Mouse (Mus musculus): ENCODE measurements around the gene Prkaa2. TPM values are rescaled to one million over a fixed set of nuclear protein-coding genes. Genes with fewer than 3 reads are reported as not detected.

Prkaa2 gene
- polyA plus RNA-seq, 1 experiment from 2014 or later = 63.0 TPM

DNA sequence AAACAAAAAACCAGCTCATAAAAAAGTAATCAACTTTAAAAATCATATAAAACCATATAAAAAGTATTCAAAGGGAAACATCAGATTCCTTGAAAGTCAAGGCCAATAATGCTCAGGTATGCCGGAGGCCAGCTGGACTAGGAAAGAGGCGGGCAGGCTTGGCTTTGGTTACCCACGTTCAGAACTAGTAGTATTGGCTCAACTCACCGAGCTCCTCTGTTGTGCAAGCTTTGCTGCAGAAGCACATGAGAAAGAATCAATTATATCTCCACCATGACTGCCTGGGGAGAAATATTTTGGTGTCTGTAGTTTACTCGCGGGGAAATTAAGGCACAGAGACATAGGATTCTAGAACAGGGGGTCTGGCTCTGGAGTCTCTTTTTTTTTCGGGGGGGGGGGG, 46.6 kb upstream of the Prkaa2 start:
- no peak for ATAC-seq (ENCODE audit: insufficient number of reproducible peaks, insufficient read depth, low FRiP score, low read depth)
- Histone ChIP-seq H3K9me3 (ENCODE audit: control insufficient read depth, low read length) (no peaks in the 10 kb centered on the region), H3K36me3 (ENCODE audit: control insufficient read depth, insufficient read depth, low read length) (peaks cover 2% of the 10 kb centered on the region; the same call in 1 of the 2 replicates), H3K27ac (replicated peaks in 1 of 2; ENCODE audit: control insufficient read depth in 1 of 2, insufficient read depth in 1 of 2, low read depth in 2 of 2, low read length in 2 of 2) (no peak overlapping the region), H3K4me1 (ENCODE audit: control insufficient read depth in 2 of 2, insufficient read depth in 2 of 2, low read length in 2 of 2) (peaks cover 2 to 11% of the 10 kb centered on the region in 2 experiments; a peak in 2 of 4 replicates), H3K4me3 (ENCODE audit: control insufficient read depth in 1 of 2, insufficient read depth in 1 of 2, low read depth in 1 of 2, low read length in 2 of 2) (no peak overlapping the region), H3K27me3 (ENCODE audit: control insufficient read depth, insufficient read depth, low read length) (no peaks in the 10 kb centered on the region; the same call in 1 of the 2 replicates), H3K4me2 (ENCODE audit: low read length) (no peak overlapping the region), H3K9ac (ENCODE audit: low read length) (no peak overlapping the region)
- 75% methylated on average over 7 of the region's 7 CpGs for WGBS

DNA sequence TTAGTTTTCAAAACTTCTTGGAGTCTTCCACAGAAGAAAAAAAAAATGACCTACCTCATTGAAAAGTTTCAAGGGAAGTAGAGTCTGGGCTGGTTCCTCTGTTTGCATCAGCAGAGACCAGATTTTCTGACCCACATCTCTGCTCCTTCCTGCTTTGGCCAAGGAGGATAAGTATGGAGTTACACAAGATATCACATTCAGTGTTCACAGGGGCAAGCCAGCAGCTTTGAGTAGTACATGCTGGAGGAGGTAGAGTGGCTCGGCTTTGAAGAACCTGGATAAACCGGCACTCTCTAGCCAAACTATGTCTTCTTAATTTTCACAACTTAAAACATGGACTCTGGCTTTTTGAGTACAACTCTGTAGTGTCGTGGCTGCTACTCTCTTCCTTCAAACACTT, 43.5 kb upstream of the Prkaa2 start:
- Histone ChIP-seq H3K9ac (ENCODE audit: low read length) (no peak overlapping the region), H3K27me3 (ENCODE audit: control insufficient read depth, insufficient read depth, low read length) (no peaks in the 10 kb centered on the region; the same call in 1 of the 2 replicates), H3K4me1 (ENCODE audit: control insufficient read depth in 2 of 2, insufficient read depth in 2 of 2, low read length in 2 of 2) (no peaks in the 10 kb centered on the region), H3K36me3 (ENCODE audit: control insufficient read depth, insufficient read depth, low read length) (no peaks in the 10 kb centered on the region), H3K4me2 (ENCODE audit: low read length) (no peak overlapping the region), H3K4me3 (ENCODE audit: control insufficient read depth in 1 of 2, insufficient read depth in 1 of 2, low read depth in 1 of 2, low read length in 2 of 2) (no peak overlapping the region), H3K9me3 (ENCODE audit: control insufficient read depth, low read length) (no peaks in the 10 kb centered on the region), H3K27ac (replicated peaks in 1 of 2; ENCODE audit: control insufficient read depth in 1 of 2, insufficient read depth in 1 of 2, low read depth in 2 of 2, low read length in 2 of 2) (no peak overlapping the region)
- ATAC-seq (ENCODE audit: insufficient number of reproducible peaks, insufficient read depth, low FRiP score, low read depth) = no peak
- WGBS = 68% methylated on average over 3 of the region's 3 CpGs

DNA sequence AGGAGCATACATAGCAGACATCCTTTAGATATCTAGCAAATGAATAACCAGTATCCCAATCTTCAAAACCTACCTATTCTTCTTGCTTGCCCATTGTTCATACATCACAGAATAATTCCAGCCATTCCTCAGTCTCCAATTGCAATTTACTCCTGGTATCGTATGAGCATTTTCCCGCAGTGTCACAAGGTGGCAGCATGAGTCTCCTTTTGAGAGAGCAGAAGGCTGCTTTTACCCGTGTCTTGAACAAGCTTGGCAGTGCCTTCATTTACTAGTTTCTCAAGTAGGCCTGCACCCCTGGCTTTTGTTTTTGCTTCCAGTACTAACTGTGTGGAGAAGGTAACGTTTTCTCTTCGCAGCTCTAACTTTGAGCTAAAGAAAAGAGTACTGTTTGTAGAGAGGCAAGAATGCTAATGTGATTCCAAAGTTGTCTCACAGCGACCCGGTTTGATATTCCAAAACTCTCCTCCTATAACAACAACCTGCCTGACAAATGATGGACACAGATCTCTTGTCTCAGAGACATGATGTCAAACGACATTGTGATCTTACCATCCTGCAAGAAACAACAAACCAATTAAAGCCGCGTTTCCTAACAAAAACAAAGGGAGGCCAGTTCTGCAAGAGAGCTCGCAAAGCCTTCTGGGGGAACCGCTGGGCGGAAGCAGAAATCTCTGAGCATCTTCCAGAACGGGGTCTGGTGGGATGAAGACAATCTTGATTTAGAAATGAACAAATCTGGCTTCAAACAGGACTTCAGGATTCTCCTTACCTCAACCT, 42.4 kb upstream of the Prkaa2 start:
- Histone ChIP-seq H3K4me2 (ENCODE audit: low read length) (no peak overlapping the region), H3K9ac (ENCODE audit: low read length) (no peak overlapping the region), H3K27ac (replicated peaks in 1 of 2; ENCODE audit: control insufficient read depth in 1 of 2, insufficient read depth in 1 of 2, low read depth in 2 of 2, low read length in 2 of 2) (no peak overlapping the region), H3K4me1 (ENCODE audit: control insufficient read depth in 2 of 2, insufficient read depth in 2 of 2, low read length in 2 of 2) (no peaks in the 10 kb centered on the region), H3K27me3 (ENCODE audit: control insufficient read depth, insufficient read depth, low read length) (no peaks in the 10 kb centered on the region; the same call in 1 of the 2 replicates), H3K4me3 (ENCODE audit: control insufficient read depth in 1 of 2, insufficient read depth in 1 of 2, low read depth in 1 of 2, low read length in 2 of 2) (no peak overlapping the region), H3K9me3 (ENCODE audit: control insufficient read depth, low read length) (no peaks in the 10 kb centered on the region), H3K36me3 (ENCODE audit: control insufficient read depth, insufficient read depth, low read length) (no peaks in the 10 kb centered on the region)
- ATAC-seq (ENCODE audit: insufficient number of reproducible peaks, insufficient read depth, low FRiP score, low read depth) = no peak
- 42% methylated on average over 14 of the region's 14 CpGs for WGBS

DNA sequence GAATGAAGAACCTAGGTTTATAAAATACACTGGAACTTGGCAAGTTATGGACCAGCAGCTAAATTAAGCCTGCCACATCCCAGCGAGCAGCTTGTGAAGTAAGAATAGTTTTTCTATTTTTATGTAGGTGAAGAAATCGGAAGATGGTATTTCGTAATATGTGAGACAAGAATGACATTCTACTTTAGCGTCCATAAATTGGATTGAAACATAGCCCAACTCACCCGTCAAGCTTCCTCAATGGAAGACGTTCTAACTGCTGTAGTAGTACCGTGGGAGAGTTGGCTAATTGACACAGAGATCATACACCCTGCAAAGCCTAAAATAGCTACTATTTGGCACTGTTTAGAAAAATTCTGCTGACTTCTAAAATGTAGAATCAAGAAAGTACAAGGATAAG, 39.8 kb upstream of the Prkaa2 start:
- no peak overlapping the region for H3K9ac ChIP-seq (ENCODE audit: low read length)
- WGBS = 83% methylated on average over 7 of the region's 7 CpGs
- no peak for ATAC-seq (ENCODE audit: insufficient number of reproducible peaks, insufficient read depth, low FRiP score, low read depth)

DNA sequence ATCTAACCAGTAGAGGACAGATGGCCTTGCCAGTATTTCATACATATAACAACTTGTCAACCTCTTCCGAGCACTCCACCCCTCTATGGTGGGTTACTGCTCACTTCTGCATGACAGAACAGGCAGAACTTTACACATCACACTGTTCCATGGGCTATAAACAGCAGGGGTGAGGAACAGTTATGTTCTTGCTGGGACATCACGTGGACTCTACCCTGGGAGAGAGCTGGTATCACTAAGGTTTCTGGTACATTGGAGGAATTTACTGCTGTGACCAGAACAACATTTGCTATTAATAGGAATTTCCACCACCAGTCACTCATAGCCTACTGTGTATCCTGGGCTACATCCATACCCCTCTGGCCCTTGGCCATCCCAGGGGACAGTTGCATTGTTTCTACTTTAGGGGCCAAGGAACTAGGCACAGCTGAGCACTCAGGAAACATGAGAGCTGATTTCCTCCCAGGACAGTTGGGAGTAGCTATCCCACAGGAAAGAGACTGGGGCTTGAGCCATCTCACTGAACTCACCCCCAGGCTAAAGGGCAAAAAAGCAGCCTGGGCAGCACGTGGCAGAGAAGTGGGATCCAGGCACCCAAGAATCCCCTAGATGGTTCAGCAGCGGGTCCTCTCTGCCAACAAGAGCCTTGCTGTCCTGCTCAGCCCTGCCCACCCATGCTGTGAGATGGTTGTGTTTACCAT, 23.8 kb upstream of the Prkaa2 start:
- Histone ChIP-seq H3K27me3 (ENCODE audit: control insufficient read depth, insufficient read depth, low read length) (no peaks in the 10 kb centered on the region), H3K9me3 (ENCODE audit: control insufficient read depth, low read length) (no peaks in the 10 kb centered on the region), H3K4me2 (ENCODE audit: low read length) (no peak overlapping the region), H3K9ac (ENCODE audit: low read length) (no peak overlapping the region), H3K27ac (replicated peaks in 1 of 2; ENCODE audit: control insufficient read depth in 1 of 2, insufficient read depth in 1 of 2, low read depth in 2 of 2, low read length in 2 of 2) (0 out of 4 replicates have a peak overlapping the region, but pooled peaks of 1 of the 2 experiments have one; percentile 7), H3K4me1 (ENCODE audit: control insufficient read depth in 2 of 2, insufficient read depth in 2 of 2, low read length in 2 of 2) (peaks cover 0 to 7% of the 10 kb centered on the region in 2 experiments; a peak in 2 of 4 replicates), H3K4me3 (ENCODE audit: control insufficient read depth in 1 of 2, insufficient read depth in 1 of 2, low read depth in 1 of 2, low read length in 2 of 2) (no peak overlapping the region), H3K36me3 (ENCODE audit: control insufficient read depth, insufficient read depth, low read length) (no peaks in the 10 kb centered on the region)
- WGBS = 65% methylated on average over 4 of the region's 4 CpGs
- ATAC-seq (ENCODE audit: insufficient number of reproducible peaks, insufficient read depth, low FRiP score, low read depth) = 0 out of 2 replicates have a peak, but pooled peaks have one; percentile 54

More for the DNA sequence above, 39.8 kb upstream of the Prkaa2 start:
- H3K9me3 ChIP-seq (ENCODE audit: control insufficient read depth, low read length) = peaks cover 6% of the 10 kb centered on the region; the same call in 1 of the 2 replicates
- H3K4me3 ChIP-seq (ENCODE audit: control insufficient read depth in 1 of 2, insufficient read depth in 1 of 2, low read depth in 1 of 2, low read length in 2 of 2) = no peak overlapping the region
- H3K27me3 ChIP-seq (ENCODE audit: control insufficient read depth, insufficient read depth, low read length) = no peaks in the 10 kb centered on the region; the same call in 1 of the 2 replicates
- no peaks in the 10 kb centered on the region for H3K4me1 ChIP-seq (ENCODE audit: control insufficient read depth in 2 of 2, insufficient read depth in 2 of 2, low read length in 2 of 2)
- no peak overlapping the region for H3K4me2 ChIP-seq (ENCODE audit: low read length)
- H3K36me3 ChIP-seq (ENCODE audit: control insufficient read depth, insufficient read depth, low read length) = no peaks in the 10 kb centered on the region
- H3K27ac ChIP-seq (replicated peaks in 1 of 2; ENCODE audit: control insufficient read depth in 1 of 2, insufficient read depth in 1 of 2, low read depth in 2 of 2, low read length in 2 of 2) = no peak overlapping the region

DNA sequence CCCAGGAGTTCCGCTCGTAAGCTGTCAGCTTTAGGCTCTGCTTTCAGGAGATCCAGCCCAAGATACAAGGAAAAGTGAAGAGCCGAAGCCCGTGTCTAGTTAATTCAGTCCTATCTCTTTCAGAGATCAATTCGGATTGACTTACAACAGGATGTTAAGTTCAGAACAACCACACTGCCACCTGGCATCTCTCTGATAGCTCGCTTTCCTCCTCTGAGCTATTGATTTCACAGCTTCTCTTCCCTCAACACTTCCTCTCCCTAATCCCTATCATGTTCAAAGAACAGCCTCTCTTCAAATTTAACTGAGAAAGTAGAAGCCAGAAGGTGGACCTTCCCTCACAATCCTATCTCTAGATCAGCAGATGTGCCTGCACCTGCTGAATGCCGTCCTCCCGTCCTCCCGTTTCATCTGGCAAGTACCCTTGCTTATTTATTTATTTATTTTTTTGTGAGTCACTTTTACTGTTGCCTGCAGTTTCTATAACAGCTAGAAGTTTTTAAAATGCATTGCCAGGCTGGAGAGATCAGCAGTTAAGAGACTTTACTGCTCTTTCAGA, 22.1 kb upstream of the Prkaa2 start:
- no peak overlapping the region for H3K4me3 ChIP-seq (ENCODE audit: control insufficient read depth in 1 of 2, insufficient read depth in 1 of 2, low read depth in 1 of 2, low read length in 2 of 2)
- H3K9ac ChIP-seq (ENCODE audit: low read length) = no peak overlapping the region
- WGBS = 78% methylated on average over 9 of the region's 9 CpGs
- no peaks in the 10 kb centered on the region; the same call in 1 of the 2 replicates for H3K9me3 ChIP-seq (ENCODE audit: control insufficient read depth, low read length)
- H3K4me2 ChIP-seq (ENCODE audit: low read length) = no peak overlapping the region
- no peak for ATAC-seq (ENCODE audit: insufficient number of reproducible peaks, insufficient read depth, low FRiP score, low read depth)
- no peaks in the 10 kb centered on the region for H3K36me3 ChIP-seq (ENCODE audit: control insufficient read depth, insufficient read depth, low read length)
- peaks cover 0 to 7% of the 10 kb centered on the region in 2 experiments; a peak in 2 of 4 replicates for H3K4me1 ChIP-seq (ENCODE audit: control insufficient read depth in 2 of 2, insufficient read depth in 2 of 2, low read length in 2 of 2)
- no peaks in the 10 kb centered on the region for H3K27me3 ChIP-seq (ENCODE audit: control insufficient read depth, insufficient read depth, low read length)
- no peak overlapping the region for H3K27ac ChIP-seq (replicated peaks in 1 of 2; ENCODE audit: control insufficient read depth in 1 of 2, insufficient read depth in 1 of 2, low read depth in 2 of 2, low read length in 2 of 2)

DNA sequence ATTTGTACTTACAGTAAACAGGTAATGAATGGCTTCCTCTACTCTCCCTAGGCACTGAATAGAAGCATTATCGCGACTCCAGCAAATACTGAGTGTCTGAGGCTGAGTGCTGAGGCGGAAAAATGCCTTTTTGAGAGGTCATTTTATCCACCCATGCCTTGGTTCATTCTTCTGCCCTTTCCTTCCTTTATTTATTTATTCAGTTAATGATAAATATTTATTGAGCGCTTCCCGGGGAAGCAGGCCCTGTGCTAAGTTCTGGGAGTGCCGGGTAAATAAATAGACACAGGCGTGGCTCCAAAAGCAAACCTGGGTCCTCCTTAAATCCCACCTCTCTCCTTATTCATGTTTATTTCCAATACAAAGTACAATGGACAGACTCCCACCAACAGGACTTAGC, 19.5 kb upstream of the Prkaa2 start:
- no peaks in the 10 kb centered on the region; the same call in 1 of the 2 replicates for H3K9me3 ChIP-seq (ENCODE audit: control insufficient read depth, low read length)
- no peak overlapping the region for H3K4me3 ChIP-seq (ENCODE audit: control insufficient read depth in 1 of 2, insufficient read depth in 1 of 2, low read depth in 1 of 2, low read length in 2 of 2)
- H3K4me2 ChIP-seq (ENCODE audit: low read length) = no peak overlapping the region
- H3K4me1 ChIP-seq (ENCODE audit: control insufficient read depth in 2 of 2, insufficient read depth in 2 of 2, low read length in 2 of 2) = peaks cover 2 to 7% of the 10 kb centered on the region in 2 experiments; a peak in 3 of 4 replicates
- H3K9ac ChIP-seq (ENCODE audit: low read length) = no peak overlapping the region
- H3K36me3 ChIP-seq (ENCODE audit: control insufficient read depth, insufficient read depth, low read length) = no peaks in the 10 kb centered on the region
- H3K27ac ChIP-seq (replicated peaks in 1 of 2; ENCODE audit: control insufficient read depth in 1 of 2, insufficient read depth in 1 of 2, low read depth in 2 of 2, low read length in 2 of 2) = no peak overlapping the region
- no peaks in the 10 kb centered on the region for H3K27me3 ChIP-seq (ENCODE audit: control insufficient read depth, insufficient read depth, low read length)
- WGBS = 73% methylated on average over 7 of the region's 7 CpGs
- ATAC-seq (ENCODE audit: insufficient number of reproducible peaks, insufficient read depth, low FRiP score, low read depth) = no peak

All from heart, embryonic 14.5 days (tissue).